Mouse (Mus musculus) embryonic facial prominence, embryonic 11.5 days (tissue): ENCODE results near the gene Calb2. TPM values are rescaled to one million over a fixed set of nuclear protein-coding genes. Genes with fewer than 3 reads are reported as not detected.

ENCODE experiments used
- ATAC-seq: fragments of 200-750 bp; cut with Nextera tagmentation; replicated peaks from 2 replicates; pipeline ENCODE4 v1.8.0; 2017; ENCODE audit warnings: low read depth; ENCODE audit not compliant: insufficient number of reproducible peaks, low FRiP score, low TSS enrichment
- DNase-seq: peaks from one replicate; pipeline ENCODE4 v3.0.0-alpha.2; 2015; ENCODE audit warnings: low spot score
- H3K27ac ChIP-seq: fragments of 300-500 bp; sonication (generic); replicated peaks from 2 replicates; pipeline ENCODE4 v1.5.1; 2014; ENCODE audit warnings: mild to moderate bottlenecking, low read depth, low read length, control low read depth
- H3K27me3 ChIP-seq: fragments of 300-500 bp; sonication (generic); 2 replicates; pipeline ENCODE4 v1.6.1; 2014; ENCODE audit warnings: mild to moderate bottlenecking, low read length, moderate library complexity, mixed read lengths; ENCODE audit not compliant: control insufficient read depth, insufficient read depth
- H3K36me3 ChIP-seq: fragments of 300-500 bp; sonication (generic); replicated peaks from 2 replicates; pipeline ENCODE4 v1.6.1; 2014; ENCODE audit warnings: low read depth, mild to moderate bottlenecking, low read length, moderate library complexity, mixed read lengths; ENCODE audit not compliant: control insufficient read depth, insufficient read depth
- H3K4me1 ChIP-seq: fragments of 300-500 bp; sonication (generic); 2 replicates; pipeline ENCODE4 v1.6.1; 2014; ENCODE audit warnings: low read length, mixed read lengths; ENCODE audit not compliant: control insufficient read depth, insufficient read depth
- H3K4me2 ChIP-seq: fragments of 300-500 bp; sonication (generic); 2 replicates; pipeline ENCODE4 v1.6.1; 2014; ENCODE audit warnings: low read depth, mild to moderate bottlenecking, control low read depth, low read length, moderate library complexity
- H3K4me3 ChIP-seq: fragments of 300-500 bp; sonication (generic); 2 replicates; pipeline ENCODE4 v1.5.1; 2014; ENCODE audit warnings: low read depth, low read length, control low read depth
- H3K9ac ChIP-seq: fragments of 300-500 bp; sonication (generic); replicated peaks from 2 replicates; pipeline ENCODE4 v1.6.1; 2014; ENCODE audit warnings: mild to moderate bottlenecking, control low read depth, low read length
- H3K9me3 ChIP-seq: fragments of 300-500 bp; sonication (generic); replicated peaks from 2 replicates; pipeline ENCODE4 v1.6.1; 2016; ENCODE audit warnings: mild to moderate bottlenecking, low read length, inconsistent platforms, mixed read lengths; ENCODE audit not compliant: control insufficient read depth
- WGBS: fragments of 180-500 bp; shearing (Covaris S2); extraction: QIAGEN DNeasy Blood & Tissue Kit; methylation state at CpG from one replicate; pipeline ENCODE4 v1.1.7; 2014; 5-methylcytosine and 5-hydroxymethylcytosine counted together
- polyA plus RNA-seq: library from polyadenylated mRNA; unstranded; fragments of >200 nt; fragmentation: Nextera tagmentation; extraction: Ambion mirVana; gene quantifications from 2 replicates; pipeline ENCODE4 v1.2.1, GENCODE M21; 2014

Gene Calb2
- polyA plus RNA-seq: 5.0 and 6.6 TPM in 2 replicates

DNA sequence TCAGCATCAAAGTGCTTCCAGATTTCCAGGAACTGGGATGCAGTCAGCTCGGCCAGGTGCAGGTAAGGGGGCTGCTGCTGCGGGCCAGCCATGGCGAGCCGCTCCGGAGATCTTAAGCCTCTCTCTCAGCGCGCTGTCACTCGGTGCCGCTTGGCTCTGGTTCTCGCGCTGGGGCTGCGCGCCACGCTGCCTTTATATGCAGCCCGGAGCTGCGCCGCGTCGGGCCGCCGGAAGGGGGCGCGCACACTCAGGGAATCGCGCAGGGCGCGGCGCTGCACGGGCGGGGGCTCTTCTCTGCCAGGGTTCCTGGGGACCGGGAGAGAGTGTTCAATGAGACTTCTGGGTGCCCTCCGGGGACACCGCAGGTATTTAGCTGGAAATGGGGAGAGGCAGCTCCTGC is at the start of gene Calb2:
TSS of gene Calb2 (minus strand) at position 165 of the 400 bp plus-strand sequence.
- under 1% methylated on average over 33 of the region's 33 CpGs for WGBS
- Histone ChIP-seq H3K27ac (no peak within 1 kb of the TSS), H3K27me3 (peaks cover 5% of the 10 kb centered on the region), H3K9me3 (no peaks in the 10 kb centered on the region), H3K4me2 (peak within 1 kb of the TSS; percentile 14; the same call in 1 of the 2 replicates), H3K9ac (no peak within 1 kb of the TSS), H3K4me3 (no peak within 1 kb of the TSS), H3K36me3 (no peaks in the 10 kb centered on the region), H3K4me1 (no peaks in the 10 kb centered on the region)
- DNase-seq (peak; percentile 84), ATAC-seq (peak; percentile 67; the same call in 1 of the 2 replicates)

DNA sequence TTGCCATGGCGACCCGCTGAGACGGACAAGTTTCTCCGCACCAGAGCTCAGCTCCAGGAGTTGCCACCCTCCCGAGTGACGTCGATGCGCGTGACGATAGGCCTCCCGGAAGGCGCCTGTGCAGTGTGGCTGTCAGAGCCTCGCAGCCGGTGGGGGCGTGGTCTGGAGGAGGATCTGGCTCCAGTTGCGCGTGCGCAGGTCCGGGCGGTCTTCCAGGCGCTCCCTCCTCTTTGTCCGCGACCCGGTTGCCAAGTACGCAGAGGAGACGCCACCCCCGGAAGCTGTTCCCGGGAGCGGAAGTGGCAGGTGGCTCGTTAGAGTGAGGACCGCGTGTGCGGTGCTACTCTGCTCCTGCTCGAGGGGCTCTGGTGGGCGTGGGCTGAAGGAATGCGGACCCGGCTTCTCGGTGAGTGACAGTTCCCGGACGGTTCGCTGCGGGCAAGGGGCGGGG is 49.7 kb upstream of the Calb2 start:
- WGBS: under 1% methylated on average over 41 of the region's 43 CpGs
- ATAC-seq: peak; percentile 99
- Histone ChIP-seq H3K4me1 (no peaks in the 10 kb centered on the region), H3K36me3 (no peaks in the 10 kb centered on the region; the same call in 1 of the 2 replicates), H3K27me3 (no peaks in the 10 kb centered on the region), H3K4me3 (peak overlapping the region; percentile 51), H3K4me2 (peak overlapping the region; percentile 49), H3K27ac (no peak overlapping the region; the same call in 1 of the 2 replicates), H3K9me3 (no peaks in the 10 kb centered on the region), H3K9ac (peak overlapping the region; percentile 47; the same call in 1 of the 2 replicates)
- DNase-seq: peak; percentile 99

DNA sequence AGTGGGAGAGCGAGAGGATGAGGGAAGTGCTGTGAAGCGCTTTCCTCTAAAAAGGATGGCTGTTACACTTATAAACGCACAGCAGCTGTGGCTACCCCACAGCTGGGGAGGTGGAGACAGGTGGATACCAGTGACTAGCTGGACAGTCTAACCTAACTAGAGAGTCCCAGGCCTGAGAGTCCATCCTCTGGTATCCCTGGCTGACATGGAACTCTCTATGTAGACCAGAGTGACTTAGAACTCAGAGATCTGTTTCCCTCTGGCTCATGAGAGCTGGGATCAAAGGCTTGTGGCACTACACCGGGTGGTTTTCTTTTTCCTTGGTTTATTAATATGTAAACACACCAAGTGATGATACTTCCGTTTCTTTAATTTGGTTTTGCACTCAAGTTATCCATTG is 49.2 kb upstream of the Calb2 start:
- Histone ChIP-seq H3K4me1 (no peaks in the 10 kb centered on the region), H3K27me3 (no peaks in the 10 kb centered on the region), H3K36me3 (no peaks in the 10 kb centered on the region), H3K4me2 (peak overlapping the region; percentile 49), H3K27ac (no peak overlapping the region), H3K9ac (no peak overlapping the region), H3K4me3 (peak overlapping the region; percentile 51), H3K9me3 (no peaks in the 10 kb centered on the region)
- ATAC-seq (peak; percentile 35; the same call in 1 of the 2 replicates), DNase-seq (no peak)
- 24% methylated on average over 5 of the region's 5 CpGs for WGBS

DNA sequence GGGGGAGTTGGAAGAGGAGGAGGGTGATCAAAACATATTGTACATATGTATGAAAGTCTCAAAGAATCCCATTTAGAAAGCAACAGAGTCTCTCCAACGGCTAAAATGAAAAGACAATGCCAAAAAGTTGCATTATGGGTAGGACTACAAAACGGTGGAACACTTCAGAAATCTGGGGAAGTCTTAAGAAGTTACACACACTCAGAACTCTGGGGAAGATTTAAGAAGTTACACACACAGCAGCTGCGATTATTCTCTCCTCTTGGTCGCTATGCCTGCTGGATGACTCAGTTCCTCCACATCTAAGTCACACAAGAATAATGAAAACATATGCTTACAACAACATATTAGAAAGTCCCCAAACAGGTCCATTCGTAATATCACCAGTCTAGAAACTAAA is 48.2 kb upstream of the Calb2 start:
- Histone ChIP-seq H3K4me1 (no peaks in the 10 kb centered on the region), H3K27ac (no peak overlapping the region), H3K27me3 (no peaks in the 10 kb centered on the region), H3K4me2 (no peak overlapping the region), H3K36me3 (no peaks in the 10 kb centered on the region), H3K4me3 (no peak overlapping the region), H3K9ac (no peak overlapping the region), H3K9me3 (no peaks in the 10 kb centered on the region)
- WGBS: 71% methylated on average over 5 of the region's 5 CpGs
- DNase-seq (no peak), ATAC-seq (no peak)

DNA sequence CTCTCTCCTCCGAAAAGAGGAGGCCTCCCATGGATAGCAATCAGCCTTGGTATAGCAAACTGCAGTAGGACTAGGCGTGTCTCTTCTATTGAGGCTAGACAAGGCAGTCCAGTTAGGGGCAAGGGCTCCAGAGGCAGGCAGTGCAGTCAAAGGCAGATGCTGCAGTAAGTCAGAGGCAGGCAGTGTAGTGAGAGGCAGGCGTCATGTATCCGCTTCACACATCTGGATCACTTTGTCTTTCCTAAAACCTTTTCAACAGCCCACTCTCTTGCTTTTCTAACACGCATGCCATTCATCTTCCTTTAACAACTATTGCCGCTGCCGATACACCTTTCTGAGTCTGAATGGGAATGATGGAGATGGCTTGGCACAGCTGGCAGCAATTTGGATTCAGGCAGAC is 47.4 kb upstream of the Calb2 start, which contains the start of gene Cmtr2:
TSS of gene Cmtr2 (plus strand) at position 301 of the 400 bp plus-strand sequence.
- no peak within 1 kb of the TSS for H3K4me2 ChIP-seq
- no peak for DNase-seq
- no peaks in the 10 kb centered on the region for H3K4me1 ChIP-seq
- no peak within 1 kb of the TSS for H3K27ac ChIP-seq
- no peaks in the 10 kb centered on the region for H3K27me3 ChIP-seq
- no peak within 1 kb of the TSS for H3K9ac ChIP-seq
- no peak within 1 kb of the TSS for H3K4me3 ChIP-seq
- H3K9me3 ChIP-seq: no peaks in the 10 kb centered on the region
- H3K36me3 ChIP-seq: no peaks in the 10 kb centered on the region
- ATAC-seq: no peak
- 69% methylated on average over 7 of the region's 7 CpGs for WGBS

DNA sequence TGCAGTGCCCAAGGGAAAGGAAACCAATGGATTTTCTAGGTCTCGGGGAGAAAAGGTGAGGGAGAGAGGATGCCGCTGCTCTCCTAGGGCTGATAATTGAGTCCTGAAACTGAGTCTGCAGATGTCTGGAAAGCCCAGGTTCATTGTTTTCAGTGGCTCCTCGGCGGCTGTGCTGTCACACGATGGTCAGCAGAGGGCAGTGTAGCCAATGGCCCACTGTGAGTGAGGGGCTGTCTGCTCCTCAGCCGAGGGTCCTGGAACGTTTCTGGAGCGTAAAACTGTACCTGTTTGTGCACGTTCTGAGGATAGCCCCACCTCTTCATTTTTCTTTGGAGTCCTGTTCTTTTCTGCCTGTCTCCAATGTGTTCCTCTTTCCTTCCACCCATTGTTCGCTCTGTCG is 33.8 kb upstream of the Calb2 start:
- Histone ChIP-seq H3K4me3 (no peak overlapping the region), H3K4me2 (no peak overlapping the region), H3K36me3 (no peaks in the 10 kb centered on the region), H3K9me3 (no peaks in the 10 kb centered on the region), H3K9ac (no peak overlapping the region), H3K27me3 (no peaks in the 10 kb centered on the region), H3K27ac (no peak overlapping the region), H3K4me1 (no peaks in the 10 kb centered on the region)
- 33% methylated on average over 11 of the region's 11 CpGs for WGBS
- ATAC-seq: no peak
- DNase-seq: peak; percentile 65

DNA sequence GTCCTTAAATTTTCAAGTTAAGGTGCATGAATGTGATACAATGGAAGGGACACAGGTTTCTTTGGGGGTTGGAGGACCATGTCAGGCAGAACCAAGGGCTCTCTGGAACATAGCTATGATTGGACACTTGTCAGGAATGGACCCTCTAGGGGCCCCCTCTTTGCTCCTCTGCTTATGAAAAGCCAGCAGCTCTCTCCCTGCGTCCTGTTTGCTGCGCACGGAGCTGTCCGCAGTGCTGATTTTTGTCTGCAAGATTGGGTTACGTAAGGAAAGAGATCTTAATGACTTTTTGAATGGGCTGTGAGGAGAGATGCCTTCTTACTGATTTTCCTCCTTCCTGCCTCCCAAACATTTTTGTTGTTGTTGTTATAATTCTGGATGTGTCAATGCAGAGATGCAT is 28.7 kb upstream of the Calb2 start:
- H3K4me2 ChIP-seq: no peak overlapping the region
- ATAC-seq (no peak), DNase-seq (peak; percentile 89)
- no peaks in the 10 kb centered on the region for H3K9me3 ChIP-seq
- no peak overlapping the region for H3K9ac ChIP-seq
- H3K4me3 ChIP-seq: no peak overlapping the region
- no peaks in the 10 kb centered on the region for H3K27me3 ChIP-seq
- no peaks in the 10 kb centered on the region for H3K4me1 ChIP-seq
- H3K27ac ChIP-seq: no peak overlapping the region
- no peaks in the 10 kb centered on the region for H3K36me3 ChIP-seq
- 0% methylated on average over 5 of the region's 5 CpGs for WGBS

DNA sequence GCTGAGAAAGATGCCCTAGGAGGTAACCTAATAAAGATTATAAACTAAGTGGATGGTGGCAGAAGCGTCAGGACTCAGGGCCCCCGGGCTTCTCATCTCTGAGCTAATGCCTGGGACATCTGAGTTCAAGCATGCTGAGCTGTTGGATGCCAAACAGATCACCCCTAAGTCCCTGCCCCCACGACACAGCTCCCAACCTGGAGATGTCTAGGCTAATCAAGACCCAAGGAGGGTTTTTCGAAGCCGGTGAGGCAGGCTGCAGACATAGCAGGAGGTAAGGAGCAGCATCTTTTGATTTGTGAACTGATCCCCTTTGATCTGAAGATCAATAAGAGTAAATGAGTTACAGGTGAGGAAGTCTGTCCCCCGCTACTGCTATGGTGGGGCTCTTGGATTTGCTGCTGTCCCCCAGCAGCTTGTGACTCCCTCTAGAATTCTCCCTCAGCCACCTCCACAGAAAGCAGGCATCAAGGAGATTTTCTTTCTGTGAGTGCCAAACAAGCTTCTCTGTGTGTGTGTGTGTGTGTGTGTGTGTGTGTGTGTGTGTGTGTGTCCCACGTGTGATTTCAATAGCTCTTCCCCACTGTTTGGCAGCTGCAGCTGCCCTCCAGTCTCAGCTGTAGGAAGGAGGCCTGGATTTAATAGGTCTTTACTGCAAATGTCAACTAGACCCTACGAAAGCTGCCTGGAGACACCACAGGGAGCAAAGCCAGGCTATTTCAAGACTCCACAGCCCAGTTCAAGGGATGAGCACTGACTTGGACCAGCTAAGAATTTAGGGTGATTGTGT is 21.1 kb upstream of the Calb2 start:
- ATAC-seq: no peak
- 22% methylated on average over 8 of the region's 8 CpGs for WGBS

More for the DNA sequence above, 21.1 kb upstream of the Calb2 start:
- Histone ChIP-seq H3K9ac (no peak overlapping the region), H3K9me3 (no peaks in the 10 kb centered on the region), H3K27me3 (no peaks in the 10 kb centered on the region), H3K27ac (no peak overlapping the region), H3K4me2 (no peak overlapping the region), H3K36me3 (no peaks in the 10 kb centered on the region), H3K4me1 (no peaks in the 10 kb centered on the region), H3K4me3 (no peak overlapping the region)
- no peak for DNase-seq
